Mouse (Mus musculus) embryonic fibroblast, embryonic 13.5 days (primary cell): ENCODE measurements at regions not wholly inside any gene's neighbourhood (a gene's known extent, or its start where the extent isn't known, plus 50 kb on each side); places are given as distances from the start of the nearest gene placed in this dataset.

ENCODE experiments used
- CTCF ChIP-seq: IDR thresholded peaks from 2 replicates; pipeline ENCODE4 v1.5.1; 2011; ENCODE audit warnings: mild to moderate bottlenecking, control low read depth, low read length, moderate library complexity, borderline replicate concordance; ENCODE audit not compliant: insufficient read depth
- POLR2A ChIP-seq: IDR thresholded peaks from 2 replicates; pipeline ENCODE4 v1.6.1; 2011; ENCODE audit warnings: low read depth, mild to moderate bottlenecking, control low read depth, low read length, moderate library complexity

DNA sequence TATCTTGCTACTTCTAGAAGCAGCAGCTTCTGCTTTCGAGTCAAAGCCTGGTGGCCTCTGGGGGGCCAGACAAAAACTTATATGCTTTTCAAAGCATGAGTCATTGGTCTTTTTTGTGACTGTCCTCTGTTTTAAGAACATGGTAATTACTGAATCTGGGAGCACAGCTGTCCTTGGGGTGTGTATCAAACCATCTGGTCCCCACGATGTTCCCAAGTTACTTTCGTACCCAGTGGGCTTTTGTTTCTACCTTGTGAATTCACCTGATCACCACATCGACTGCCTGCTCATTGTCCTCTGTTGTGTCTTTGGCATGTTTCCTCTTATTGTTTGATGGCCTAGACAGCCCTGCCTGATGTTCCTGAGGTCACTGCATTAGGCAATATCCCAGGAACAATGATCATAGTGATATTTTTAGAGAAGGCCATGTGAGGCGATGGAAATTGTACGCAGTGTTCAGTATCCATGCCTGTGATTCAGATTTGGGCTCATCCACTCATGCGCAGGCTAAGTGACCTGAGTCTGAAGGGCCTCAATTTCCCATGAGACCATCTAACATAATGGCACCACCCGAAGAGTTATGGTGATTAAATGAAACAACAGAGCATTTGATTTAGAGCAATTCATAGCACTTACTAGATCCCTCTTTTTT is 275.1 kb upstream of the Gm21798 start:
- TF ChIP-seq POLR2A (no peak), CTCF (no peak)
